Mouse (Mus musculus): Measurements from ENCODE around the gene Cog5. TPM values are rescaled to one million over a fixed set of nuclear protein-coding genes. Genes with fewer than 3 reads are reported as not detected.
A peak's percentile ranks its signal among the peaks of the same experiment; 100 is the strongest.

Cog5 gene
- polyA plus RNA-seq, 1 experiment from 2014 or later, result 27.3 TPM

DNA sequence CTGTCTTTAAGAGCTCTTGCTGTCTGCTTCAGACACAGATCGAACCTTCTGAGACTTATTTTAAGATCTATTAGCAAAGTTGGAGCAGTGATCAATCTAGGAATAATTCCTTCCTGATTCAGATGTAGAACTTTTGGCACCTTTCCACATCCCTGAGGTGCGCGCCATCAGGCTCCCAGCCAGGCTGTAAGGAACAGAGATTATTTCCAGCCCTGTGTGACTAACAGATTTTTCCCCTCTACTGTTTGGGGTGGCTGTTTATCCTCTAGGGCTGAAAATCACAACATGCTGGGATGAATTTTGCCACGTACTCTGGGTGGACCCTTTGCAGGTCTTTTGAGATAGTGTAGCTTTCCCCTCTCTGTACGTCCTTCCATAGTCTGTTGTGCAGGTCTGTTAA lies 170.2 kb downstream of the Cog5 start:
- 77% methylated on average over 5 of the region's 5 CpGs for WGBS

DNA sequence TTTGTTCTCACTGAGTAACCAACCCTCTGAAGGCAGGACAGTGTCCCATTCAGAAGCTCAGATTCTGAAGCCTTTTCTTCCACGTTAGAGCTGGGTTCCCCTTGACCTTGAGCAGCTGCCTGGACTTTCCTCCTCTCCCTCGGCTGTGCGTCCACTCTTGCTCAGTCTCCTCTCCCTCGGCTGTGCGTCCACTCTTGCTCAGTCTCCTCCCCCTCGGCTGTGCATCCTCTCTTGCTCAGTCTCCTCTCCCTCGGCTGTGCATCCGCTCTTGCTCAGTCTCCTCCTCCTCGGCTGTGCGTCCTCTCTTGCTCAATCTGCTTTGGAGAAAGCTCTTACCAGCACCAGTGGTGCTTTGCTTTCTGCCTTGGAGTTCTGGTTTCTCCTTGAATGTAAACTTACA lies 171.2 kb downstream of the Cog5 start:
- no peak for ATAC-seq
- Histone ChIP-seq H3K27me3 (ENCODE audit: control insufficient read depth, insufficient read depth, low read depth, low read length) (no peaks in the 10 kb centered on the region), H3K9ac (ENCODE audit: low read depth, low read length) (no peak overlapping the region), H3K36me3 (ENCODE audit: control insufficient read depth, insufficient read depth, low read length) (no peaks in the 10 kb centered on the region), H3K4me3 (ENCODE audit: low read depth, low read length) (no peak overlapping the region), H3K9me3 (replicated peaks; ENCODE audit: control insufficient read depth, low read length, poor library complexity, severe bottlenecking) (no peaks in the 10 kb centered on the region), H3K4me2 (ENCODE audit: low read length) (no peak overlapping the region), H3K4me1 (ENCODE audit: control insufficient read depth, insufficient read depth, low read length) (no peaks in the 10 kb centered on the region), H3K27ac (ENCODE audit: low read length) (no peak overlapping the region)
- 53% methylated on average over 10 of the region's 10 CpGs for WGBS

More for the DNA sequence above, 170.2 kb downstream of the Cog5 start:
- Histone ChIP-seq H3K9ac (ENCODE audit: low read depth, low read length) (no peak overlapping the region), H3K4me1 (ENCODE audit: control insufficient read depth, insufficient read depth, low read length) (no peaks in the 10 kb centered on the region), H3K4me3 (ENCODE audit: low read depth, low read length) (no peak overlapping the region), H3K4me2 (ENCODE audit: low read length) (no peak overlapping the region), H3K27me3 (ENCODE audit: control insufficient read depth, insufficient read depth, low read depth, low read length) (no peaks in the 10 kb centered on the region), H3K9me3 (replicated peaks; ENCODE audit: control insufficient read depth, low read length, poor library complexity, severe bottlenecking) (no peaks in the 10 kb centered on the region), H3K27ac (ENCODE audit: low read length) (no peak overlapping the region), H3K36me3 (ENCODE audit: control insufficient read depth, insufficient read depth, low read length) (no peaks in the 10 kb centered on the region)
- ATAC-seq, result no peak

DNA sequence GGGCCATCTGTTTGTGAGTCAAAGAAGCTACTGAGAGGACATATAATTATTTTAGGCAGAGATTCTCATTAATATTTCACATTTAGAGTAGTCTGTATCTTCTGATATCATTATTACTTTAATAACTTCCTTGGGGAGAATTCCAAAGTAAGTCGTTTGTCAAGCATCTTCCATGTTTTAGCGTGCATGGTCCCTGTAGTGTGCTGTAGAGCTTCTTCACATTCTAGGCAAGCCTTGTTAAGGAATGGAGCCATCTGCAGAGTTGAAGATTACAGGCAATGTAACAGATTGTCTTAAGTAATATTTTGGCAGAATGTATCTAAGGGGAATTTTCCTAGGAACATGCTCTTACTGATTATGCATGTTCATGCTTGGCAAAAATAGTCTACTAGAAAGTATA lies 171.8 kb downstream of the Cog5 start:
- peak; percentile 75 for ATAC-seq
- no peaks in the 10 kb centered on the region for H3K36me3 ChIP-seq (ENCODE audit: control insufficient read depth, insufficient read depth, low read length)
- H3K9me3 ChIP-seq (replicated peaks; ENCODE audit: control insufficient read depth, low read length, poor library complexity, severe bottlenecking), result no peaks in the 10 kb centered on the region
- H3K4me3 ChIP-seq (ENCODE audit: low read depth, low read length), result no peak overlapping the region
- no peaks in the 10 kb centered on the region for H3K4me1 ChIP-seq (ENCODE audit: control insufficient read depth, insufficient read depth, low read length)
- H3K4me2 ChIP-seq (ENCODE audit: low read length), result no peak overlapping the region
- no peak overlapping the region for H3K27ac ChIP-seq (ENCODE audit: low read length)
- 65% methylated on average over 2 of the region's 2 CpGs for WGBS
- H3K9ac ChIP-seq (ENCODE audit: low read depth, low read length), result no peak overlapping the region
- no peaks in the 10 kb centered on the region for H3K27me3 ChIP-seq (ENCODE audit: control insufficient read depth, insufficient read depth, low read depth, low read length)

DNA sequence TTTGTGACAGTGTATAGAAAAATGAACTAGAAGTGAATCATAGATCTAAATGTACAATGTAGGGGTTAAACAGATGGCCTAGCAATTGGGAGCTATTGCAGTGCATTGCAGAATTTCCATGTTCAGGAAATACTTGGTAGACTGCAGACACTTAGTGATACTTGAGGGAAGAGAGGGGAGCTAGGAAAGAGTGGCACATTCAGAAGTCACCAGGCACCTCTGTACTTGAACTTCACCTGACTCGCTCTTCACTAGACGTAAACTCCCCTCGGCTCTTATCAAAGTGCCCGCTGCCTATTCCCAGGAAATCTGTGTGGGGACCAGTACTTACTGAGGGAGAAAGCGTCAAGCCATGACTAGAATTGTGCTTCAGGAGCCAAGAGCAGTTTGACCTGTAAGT lies 180.8 kb downstream of the Cog5 start:
- Histone ChIP-seq H3K9me3 (replicated peaks; ENCODE audit: control insufficient read depth, low read length, poor library complexity, severe bottlenecking) (no peaks in the 10 kb centered on the region), H3K36me3 (ENCODE audit: control insufficient read depth, insufficient read depth, low read length) (0 out of 2 replicates have a peak, but pooled peaks cover 2% of the 10 kb centered on the region), H3K27ac (ENCODE audit: low read length) (no peak overlapping the region), H3K27me3 (ENCODE audit: control insufficient read depth, insufficient read depth, low read depth, low read length) (no peaks in the 10 kb centered on the region), H3K4me2 (ENCODE audit: low read length) (no peak overlapping the region), H3K4me1 (ENCODE audit: control insufficient read depth, insufficient read depth, low read length) (no peaks in the 10 kb centered on the region), H3K4me3 (ENCODE audit: low read depth, low read length) (no peak overlapping the region), H3K9ac (ENCODE audit: low read depth, low read length) (no peak overlapping the region)
- WGBS, result 82% methylated on average over 5 of the region's 5 CpGs
- ATAC-seq, result no peak

DNA sequence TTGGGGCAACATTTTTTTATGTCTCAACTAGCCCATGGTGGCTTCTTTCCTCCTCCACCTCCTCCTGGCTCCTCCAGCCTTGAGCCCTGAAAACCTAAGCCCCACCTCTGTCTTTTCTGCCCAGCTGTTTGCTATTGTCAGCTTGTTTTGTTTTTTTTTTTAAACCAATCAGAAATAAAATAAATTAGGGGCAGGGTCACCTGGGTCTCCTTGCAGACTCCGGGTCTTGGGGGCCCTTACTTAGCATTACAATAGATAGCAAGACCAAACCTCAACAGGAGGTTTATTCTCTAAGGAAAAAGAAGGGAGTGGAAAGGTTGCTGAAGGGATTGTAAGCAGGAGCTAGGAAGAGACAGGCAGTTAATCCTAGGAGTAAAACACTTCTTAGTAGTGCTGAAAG lies 181.5 kb downstream of the Cog5 start:
- no peak overlapping the region for H3K4me2 ChIP-seq (ENCODE audit: low read length)
- H3K27ac ChIP-seq (ENCODE audit: low read length), result no peak overlapping the region
- 5% methylated on average over 1 of the region's 1 CpGs for WGBS
- no peak overlapping the region for H3K9ac ChIP-seq (ENCODE audit: low read depth, low read length)
- no peaks in the 10 kb centered on the region for H3K9me3 ChIP-seq (replicated peaks; ENCODE audit: control insufficient read depth, low read length, poor library complexity, severe bottlenecking)
- no peaks in the 10 kb centered on the region for H3K4me1 ChIP-seq (ENCODE audit: control insufficient read depth, insufficient read depth, low read length)
- H3K36me3 ChIP-seq (ENCODE audit: control insufficient read depth, insufficient read depth, low read length), result 0 out of 2 replicates have a peak, but pooled peaks cover 2% of the 10 kb centered on the region
- no peak overlapping the region for H3K4me3 ChIP-seq (ENCODE audit: low read depth, low read length)
- H3K27me3 ChIP-seq (ENCODE audit: control insufficient read depth, insufficient read depth, low read depth, low read length), result no peaks in the 10 kb centered on the region
- ATAC-seq, result no peak

DNA sequence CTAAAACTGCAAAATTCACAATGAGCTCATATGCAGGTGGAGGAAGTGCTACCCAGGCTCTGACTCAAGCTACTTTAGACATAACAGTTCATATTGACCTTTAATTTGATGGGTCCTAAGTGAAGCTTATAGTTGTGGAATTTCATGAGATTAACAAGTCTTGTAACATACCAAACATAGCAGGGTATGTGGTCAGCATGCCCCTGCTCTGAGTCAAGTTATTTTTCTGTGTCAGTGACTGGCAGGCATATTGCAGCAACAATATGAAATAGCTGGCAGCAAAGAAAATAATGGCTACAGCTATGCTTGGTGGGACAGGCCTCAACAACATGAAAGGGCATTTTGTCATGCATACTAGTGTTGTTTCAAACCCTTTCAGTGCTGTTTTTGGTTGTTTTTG lies 183.9 kb downstream of the Cog5 start:
- ATAC-seq, result no peak

DNA sequence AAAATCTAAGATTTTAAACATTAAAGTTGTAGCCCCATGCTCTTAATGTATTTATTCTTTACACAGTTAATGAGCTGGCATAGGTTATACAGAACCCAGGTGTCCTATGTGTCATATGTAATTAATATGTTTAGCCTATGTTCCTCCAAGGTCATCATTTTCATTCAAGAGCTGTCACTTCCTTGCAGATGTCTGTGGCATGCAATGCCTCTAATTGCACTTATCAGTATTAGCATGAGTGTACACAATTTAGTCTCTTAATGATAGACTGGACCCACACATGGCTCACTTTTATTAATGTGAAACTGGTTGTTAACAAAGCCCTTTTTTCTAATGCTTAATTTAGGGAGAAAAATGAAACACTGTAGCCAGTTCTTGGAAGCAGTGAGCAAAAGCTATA lies 184.6 kb downstream of the Cog5 start:
- Histone ChIP-seq H3K36me3 (ENCODE audit: control insufficient read depth, insufficient read depth, low read length) (peaks cover 2% of the 10 kb centered on the region; the same call in 1 of the 2 replicates), H3K27ac (ENCODE audit: low read length) (no peak overlapping the region), H3K27me3 (ENCODE audit: control insufficient read depth, insufficient read depth, low read depth, low read length) (no peaks in the 10 kb centered on the region), H3K9ac (ENCODE audit: low read depth, low read length) (no peak overlapping the region), H3K4me3 (ENCODE audit: low read depth, low read length) (no peak overlapping the region), H3K4me1 (ENCODE audit: control insufficient read depth, insufficient read depth, low read length) (no peaks in the 10 kb centered on the region), H3K4me2 (ENCODE audit: low read length) (no peak overlapping the region), H3K9me3 (replicated peaks; ENCODE audit: control insufficient read depth, low read length, poor library complexity, severe bottlenecking) (no peaks in the 10 kb centered on the region)
- no peak for ATAC-seq

More for the DNA sequence above, 183.9 kb downstream of the Cog5 start:
- Histone ChIP-seq H3K4me3 (ENCODE audit: low read depth, low read length) (no peak overlapping the region), H3K27me3 (ENCODE audit: control insufficient read depth, insufficient read depth, low read depth, low read length) (no peaks in the 10 kb centered on the region), H3K9me3 (replicated peaks; ENCODE audit: control insufficient read depth, low read length, poor library complexity, severe bottlenecking) (no peaks in the 10 kb centered on the region), H3K4me1 (ENCODE audit: control insufficient read depth, insufficient read depth, low read length) (no peaks in the 10 kb centered on the region), H3K27ac (ENCODE audit: low read length) (no peak overlapping the region), H3K4me2 (ENCODE audit: low read length) (no peak overlapping the region), H3K9ac (ENCODE audit: low read depth, low read length) (no peak overlapping the region), H3K36me3 (ENCODE audit: control insufficient read depth, insufficient read depth, low read length) (peaks cover 2% of the 10 kb centered on the region; the same call in 1 of the 2 replicates)

DNA sequence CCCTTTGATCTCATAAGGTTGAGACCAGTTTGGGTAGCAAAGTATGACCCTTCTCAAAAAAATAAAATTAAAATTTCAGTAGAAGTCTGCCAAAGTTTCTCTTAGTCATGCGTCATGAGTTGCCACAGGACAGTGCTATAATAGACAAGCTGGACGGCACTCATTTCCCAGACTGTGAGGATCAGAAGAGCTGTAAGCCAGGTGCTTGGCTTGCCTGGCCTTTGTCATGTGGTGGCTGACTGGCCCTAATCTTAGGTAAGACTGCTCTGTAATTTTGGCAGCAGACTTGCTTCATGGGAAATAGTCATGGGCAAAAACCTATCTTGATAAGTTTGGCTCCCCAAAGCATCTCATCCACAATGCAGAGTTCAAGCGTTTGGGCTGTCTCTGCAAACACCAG lies 191.4 kb downstream of the Cog5 start:
- no peak for ATAC-seq
- H3K27ac ChIP-seq (ENCODE audit: low read length), result no peak overlapping the region
- no peaks in the 10 kb centered on the region for H3K9me3 ChIP-seq (replicated peaks; ENCODE audit: control insufficient read depth, low read length, poor library complexity, severe bottlenecking)
- H3K27me3 ChIP-seq (ENCODE audit: control insufficient read depth, insufficient read depth, low read depth, low read length), result no peaks in the 10 kb centered on the region
- H3K9ac ChIP-seq (ENCODE audit: low read depth, low read length), result no peak overlapping the region
- H3K4me2 ChIP-seq (ENCODE audit: low read length), result no peak overlapping the region
- no peak overlapping the region for H3K4me3 ChIP-seq (ENCODE audit: low read depth, low read length)
- WGBS, result 91% methylated on average over 3 of the region's 3 CpGs
- no peaks in the 10 kb centered on the region; the same call in 1 of the 2 replicates for H3K36me3 ChIP-seq (ENCODE audit: control insufficient read depth, insufficient read depth, low read length)
- H3K4me1 ChIP-seq (ENCODE audit: control insufficient read depth, insufficient read depth, low read length), result peaks cover 3% of the 10 kb centered on the region; the same call in 1 of the 2 replicates

DNA sequence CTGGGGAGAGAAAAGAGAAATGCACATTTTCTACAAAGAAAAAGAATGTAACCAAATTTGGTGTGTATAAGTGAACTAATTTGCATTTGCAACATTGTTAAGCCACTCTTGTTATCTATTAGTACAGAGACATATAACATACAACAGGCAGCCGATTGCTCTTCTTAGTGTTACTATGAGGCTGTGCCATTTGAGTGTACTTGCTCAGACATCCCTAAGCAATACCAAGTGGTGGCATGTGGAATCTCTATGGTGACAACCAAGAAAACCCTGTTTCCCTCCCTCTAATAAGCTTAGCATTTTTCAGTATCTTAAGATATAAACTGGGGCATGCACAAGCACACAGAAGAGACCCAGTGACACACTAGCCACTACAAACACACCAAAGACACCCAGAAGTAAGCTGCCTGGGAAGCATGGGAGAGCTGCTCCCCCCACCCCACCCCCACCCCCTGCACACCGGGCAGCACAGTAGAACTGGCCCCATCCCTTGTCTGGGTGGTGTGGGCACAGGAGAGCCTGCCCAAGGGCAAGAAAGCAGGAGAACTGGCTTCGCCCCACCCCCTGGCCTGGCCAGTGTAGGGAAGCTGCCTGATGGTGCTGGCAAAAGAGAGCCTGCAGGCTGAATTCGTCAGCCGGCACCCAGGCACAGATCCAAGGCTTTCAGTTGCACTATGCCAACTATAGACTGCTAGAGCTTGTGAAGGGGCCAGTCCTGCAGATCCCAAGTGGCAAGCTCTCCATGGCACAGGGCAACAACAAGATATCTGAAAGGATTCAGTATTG lies 194.2 kb downstream of the Cog5 start:
- H3K36me3 ChIP-seq (ENCODE audit: control insufficient read depth, insufficient read depth, low read length), result no peaks in the 10 kb centered on the region
- H3K27me3 ChIP-seq (ENCODE audit: control insufficient read depth, insufficient read depth, low read depth, low read length), result no peaks in the 10 kb centered on the region
- peak; percentile 77 for ATAC-seq
- WGBS, result 78% methylated on average over 5 of the region's 5 CpGs
- H3K9me3 ChIP-seq (replicated peaks; ENCODE audit: control insufficient read depth, low read length, poor library complexity, severe bottlenecking), result no peaks in the 10 kb centered on the region
- no peak overlapping the region for H3K4me3 ChIP-seq (ENCODE audit: low read depth, low read length)
- H3K4me2 ChIP-seq (ENCODE audit: low read length), result no peak overlapping the region
- H3K4me1 ChIP-seq (ENCODE audit: control insufficient read depth, insufficient read depth, low read length), result peaks cover 3% of the 10 kb centered on the region; the same call in 1 of the 2 replicates
- no peak overlapping the region for H3K27ac ChIP-seq (ENCODE audit: low read length)
- no peak overlapping the region for H3K9ac ChIP-seq (ENCODE audit: low read depth, low read length)

Data from midbrain, embryonic 16.5 days (tissue).